Mouse (Mus musculus) midbrain, embryonic 13.5 days (tissue): ENCODE measurements at regions not wholly inside any gene's neighbourhood (a gene's known extent, or its start where the extent isn't known, plus 50 kb on each side); places are given as distances from the start of the nearest gene placed in this dataset.

ENCODE experiments used
- ATAC-seq: fragments of 200-750 bp; cut with Nextera tagmentation; 2 replicates; pipeline ENCODE4 v1.8.0; 2017; ENCODE audit warnings: mild to moderate bottlenecking, moderate TSS enrichment, moderate library complexity
- H3K27ac ChIP-seq: fragments of 300-500 bp; sonication (generic); 2 replicates; pipeline ENCODE4 v1.5.1; 2015; ENCODE audit warnings: inconsistent platforms, mild to moderate bottlenecking, moderate library complexity
- H3K27me3 ChIP-seq: fragments of 300-500 bp; sonication (generic); 2 replicates; pipeline ENCODE4 v1.6.1; 2015; ENCODE audit warnings: mild to moderate bottlenecking, inconsistent platforms
- H3K36me3 ChIP-seq: fragments of 300-500 bp; sonication (generic); 2 replicates; pipeline ENCODE4 v1.6.1; 2015; ENCODE audit warnings: mild to moderate bottlenecking, inconsistent platforms
- H3K4me1 ChIP-seq: fragments of 300-500 bp; sonication (generic); replicated peaks from 2 replicates; pipeline ENCODE4 v1.6.1; 2015; ENCODE audit warnings: inconsistent platforms
- H3K4me2 ChIP-seq: fragments of 300-500 bp; sonication (generic); replicated peaks from 2 replicates; pipeline ENCODE4 v1.6.1; 2015; ENCODE audit warnings: moderate library complexity, mild to moderate bottlenecking, inconsistent platforms
- H3K4me3 ChIP-seq: fragments of 300-500 bp; sonication (generic); replicated peaks from 2 replicates; pipeline ENCODE4 v1.5.1; 2015; ENCODE audit warnings: mild to moderate bottlenecking, inconsistent platforms
- H3K9ac ChIP-seq: fragments of 300-500 bp; sonication (generic); replicated peaks from 2 replicates; pipeline ENCODE4 v1.6.1; 2015; ENCODE audit warnings: mild to moderate bottlenecking, inconsistent platforms
- H3K9me3 ChIP-seq: fragments of 300-500 bp; sonication (generic); 2 replicates; pipeline ENCODE4 v1.6.1; 2016; ENCODE audit warnings: mild to moderate bottlenecking, inconsistent platforms
- WGBS: fragments of 180-500 bp; shearing (Covaris S2); methylation state at CpG from one replicate; pipeline ENCODE4 v1.1.7; 2015; 5-methylcytosine and 5-hydroxymethylcytosine counted together

GRCm38 (mm10) chr7:90030486-90031250 is 49.9 kb upstream of the Eed start:
- 94% methylated on average over 6 of the region's 6 CpGs for WGBS
- Histone ChIP-seq H3K4me2 (no peak overlapping the region), H3K9ac (no peak overlapping the region)

GRCm38 (mm10) chr7:90033086-90033485 is 52.3 kb upstream of the Eed start:
- no peak overlapping the region for H3K4me3 ChIP-seq
- H3K4me2 ChIP-seq, result no peak overlapping the region
- no peaks in the 10 kb centered on the region for H3K9me3 ChIP-seq
- peaks cover 24% of the 10 kb centered on the region for H3K4me1 ChIP-seq
- H3K27me3 ChIP-seq, result no peaks in the 10 kb centered on the region
- no peak overlapping the region for H3K27ac ChIP-seq
- no peaks in the 10 kb centered on the region for H3K36me3 ChIP-seq
- no peak for ATAC-seq
- H3K9ac ChIP-seq, result no peak overlapping the region
- WGBS, result 94% methylated on average over 2 of the region's 2 CpGs

More at GRCm38 (mm10) chr7:90030486-90031250, 49.9 kb upstream of the Eed start:
- ATAC-seq, result no peak
- H3K4me1 ChIP-seq, result peaks cover 24% of the 10 kb centered on the region
- no peak overlapping the region for H3K4me3 ChIP-seq
- no peaks in the 10 kb centered on the region for H3K36me3 ChIP-seq
- H3K27me3 ChIP-seq, result no peaks in the 10 kb centered on the region
- H3K27ac ChIP-seq, result peak overlapping the region; percentile 86
- H3K9me3 ChIP-seq, result no peaks in the 10 kb centered on the region

DNA sequence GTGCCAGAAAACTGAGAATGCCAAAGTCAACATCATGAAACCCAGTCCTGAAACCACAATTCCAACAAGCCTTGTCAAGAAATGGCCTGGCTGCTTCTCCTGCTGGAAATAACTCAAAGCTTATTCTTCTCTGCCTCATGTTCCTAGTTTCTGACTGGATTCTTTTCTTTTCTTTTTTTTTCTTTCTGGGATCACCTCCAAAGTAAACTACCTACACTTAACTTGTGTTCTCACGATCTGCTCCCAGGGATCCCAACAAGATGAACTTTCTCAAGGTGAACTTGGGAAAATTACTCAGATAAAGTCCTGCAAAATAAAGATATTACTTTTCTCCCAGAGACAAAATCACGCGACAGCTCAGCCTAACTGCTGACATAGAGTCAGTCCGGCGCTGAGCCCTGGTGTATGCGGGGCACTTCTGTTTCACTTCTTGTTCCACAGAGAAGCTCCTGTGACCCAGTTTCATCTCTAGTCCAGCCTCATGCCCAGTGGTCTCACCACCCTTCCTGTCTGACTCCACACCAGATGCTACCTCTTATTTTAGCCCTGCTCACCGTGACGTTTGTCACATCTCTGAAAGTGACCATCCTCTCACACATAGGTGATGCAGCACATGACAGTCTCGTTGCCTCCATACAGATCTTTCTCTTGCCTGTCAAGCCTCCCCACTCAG is 53.0 kb upstream of the Eed start:
- ATAC-seq, result no peak
- no peak overlapping the region for H3K4me2 ChIP-seq

GRCm38 (mm10) chr7:90034498-90034897 is 53.7 kb upstream of the Eed start:
- Histone ChIP-seq H3K4me1 (peaks cover 14% of the 10 kb centered on the region), H3K4me3 (no peak overlapping the region), H3K4me2 (no peak overlapping the region), H3K9ac (no peak overlapping the region), H3K9me3 (no peaks in the 10 kb centered on the region), H3K36me3 (no peaks in the 10 kb centered on the region), H3K27ac (no peak overlapping the region), H3K27me3 (no peaks in the 10 kb centered on the region)
- WGBS, result 91% methylated on average over 3 of the region's 3 CpGs
- ATAC-seq, result no peak

More for the DNA sequence above, 53.0 kb upstream of the Eed start:
- Histone ChIP-seq H3K36me3 (no peaks in the 10 kb centered on the region), H3K27ac (no peak overlapping the region), H3K9me3 (no peaks in the 10 kb centered on the region), H3K27me3 (no peaks in the 10 kb centered on the region), H3K4me3 (no peak overlapping the region), H3K9ac (no peak overlapping the region), H3K4me1 (peaks cover 21% of the 10 kb centered on the region)
- WGBS, result 92% methylated on average over 9 of the region's 9 CpGs

- no peak overlapping the region for H3K4me2 ChIP-seq
- 72% methylated on average over 7 of the region's 7 CpGs for WGBS
- no peaks in the 10 kb centered on the region for H3K9me3 ChIP-seq
Observed at GRCm38 (mm10) chr7:90035396-90035795, 54.6 kb upstream of the Eed start.

DNA sequence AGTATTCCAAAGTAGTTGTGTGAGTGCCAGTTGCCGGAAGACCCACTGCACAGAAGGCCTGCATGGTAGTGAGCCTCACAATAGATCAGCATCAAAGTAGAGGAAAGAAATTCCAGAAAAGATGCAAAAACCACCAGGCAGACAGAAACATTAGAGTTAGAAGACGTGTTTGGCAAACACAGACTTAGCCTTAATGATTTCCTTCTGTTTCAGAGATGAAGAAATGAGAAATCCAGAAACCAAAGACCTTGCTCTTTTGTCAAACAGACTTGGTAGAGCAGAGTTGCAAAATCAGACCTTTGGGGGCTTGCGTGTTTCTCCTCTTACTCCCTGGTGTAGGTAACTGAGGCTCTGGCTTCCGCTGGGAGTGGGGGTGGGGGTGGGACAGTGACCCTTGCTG is 57.0 kb upstream of the Eed start:
- no peak overlapping the region for H3K9ac ChIP-seq
- H3K4me2 ChIP-seq, result no peak overlapping the region
- H3K27me3 ChIP-seq, result no peaks in the 10 kb centered on the region
- ATAC-seq, result no peak
- no peaks in the 10 kb centered on the region for H3K36me3 ChIP-seq
- H3K9me3 ChIP-seq, result no peaks in the 10 kb centered on the region
- no peak overlapping the region for H3K27ac ChIP-seq
- H3K4me3 ChIP-seq, result no peak overlapping the region
- 94% methylated on average over 4 of the region's 4 CpGs for WGBS
- peaks cover 15% of the 10 kb centered on the region for H3K4me1 ChIP-seq

More at GRCm38 (mm10) chr7:90035396-90035795, 54.6 kb upstream of the Eed start:
- Histone ChIP-seq H3K27ac (no peak overlapping the region), H3K4me1 (peaks cover 5% of the 10 kb centered on the region), H3K9ac (no peak overlapping the region), H3K36me3 (no peaks in the 10 kb centered on the region), H3K27me3 (no peaks in the 10 kb centered on the region), H3K4me3 (no peak overlapping the region)
- ATAC-seq, result no peak

- H3K4me3 ChIP-seq, result no peak overlapping the region
- H3K9ac ChIP-seq, result no peak overlapping the region
- no peak overlapping the region for H3K4me2 ChIP-seq
- no peak for ATAC-seq
- no peak overlapping the region for H3K27ac ChIP-seq
- no peaks in the 10 kb centered on the region for H3K9me3 ChIP-seq
- H3K36me3 ChIP-seq, result no peaks in the 10 kb centered on the region
- 77% methylated on average over 9 of the region's 9 CpGs for WGBS
- H3K27me3 ChIP-seq, result no peaks in the 10 kb centered on the region
- peaks cover 15% of the 10 kb centered on the region for H3K4me1 ChIP-seq
Observed at GRCm38 (mm10) chr7:90039504-90039903, 58.7 kb upstream of the Eed start.

DNA sequence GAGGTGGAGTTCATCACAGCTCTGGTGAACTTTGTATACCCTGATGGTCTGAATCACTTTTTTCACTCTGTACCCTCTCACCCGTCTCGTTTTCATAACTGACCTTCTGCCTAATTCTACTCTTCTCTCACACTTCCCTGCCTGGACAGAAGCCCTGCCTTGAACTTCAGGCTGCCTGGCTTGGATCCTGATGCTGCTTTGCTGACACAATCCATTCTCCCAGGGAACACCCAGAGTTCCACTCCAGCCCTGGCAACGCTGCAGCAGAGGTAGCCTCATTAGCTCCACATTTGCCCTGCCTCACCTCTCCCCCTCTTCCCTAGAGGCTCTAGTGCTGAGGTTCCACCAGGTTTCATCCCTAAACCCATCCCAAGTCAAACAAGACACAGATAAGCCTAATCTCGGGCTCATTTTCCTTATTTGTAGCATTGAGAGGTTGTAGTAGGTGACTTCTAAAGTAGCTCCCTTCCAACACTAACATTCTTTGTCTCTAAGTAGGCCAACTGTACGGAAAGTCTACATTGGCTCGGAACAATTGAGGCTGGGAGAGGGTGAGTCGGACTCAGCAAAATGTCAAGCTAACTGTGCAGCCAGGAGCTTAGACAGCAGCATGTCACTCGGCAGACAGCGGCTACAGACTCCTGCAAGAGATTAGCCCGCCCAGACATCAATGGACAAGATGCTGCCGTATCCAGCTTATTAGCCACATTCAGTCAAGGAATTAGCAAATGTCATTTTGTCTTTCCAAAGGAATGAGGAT is 60.0 kb upstream of the Eed start:
- 46% methylated on average over 11 of the region's 11 CpGs for WGBS
- no peak overlapping the region for H3K9ac ChIP-seq
- H3K4me1 ChIP-seq, result peaks cover 15% of the 10 kb centered on the region
- no peak overlapping the region for H3K4me2 ChIP-seq
- H3K9me3 ChIP-seq, result no peaks in the 10 kb centered on the region
- ATAC-seq, result no peak
- H3K4me3 ChIP-seq, result no peak overlapping the region
- H3K27ac ChIP-seq, result no peak overlapping the region
- no peaks in the 10 kb centered on the region for H3K27me3 ChIP-seq
- H3K36me3 ChIP-seq, result no peaks in the 10 kb centered on the region

DNA sequence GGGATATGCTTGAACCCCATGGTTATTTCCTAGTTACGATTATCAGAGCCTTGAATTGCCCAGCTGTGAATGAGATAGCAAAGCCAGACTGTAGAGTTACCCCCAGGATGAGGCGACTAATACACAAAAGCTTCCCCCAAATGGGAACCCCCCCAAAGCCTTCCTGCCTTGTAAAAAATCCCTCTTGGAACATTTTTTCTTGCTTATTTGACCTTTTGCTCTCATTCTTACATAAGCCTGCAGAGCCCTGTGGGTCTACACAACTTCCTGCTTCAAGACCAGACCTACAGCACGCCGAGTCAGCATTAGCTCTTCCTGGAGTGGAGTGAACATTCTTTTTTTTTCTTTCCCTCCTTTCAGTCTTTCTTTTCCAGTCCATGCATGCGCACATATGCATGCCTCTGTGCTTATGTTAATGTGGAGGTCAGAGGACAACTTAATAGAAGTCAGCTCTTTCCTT is 60.8 kb upstream of the Eed start:
- Histone ChIP-seq H3K27ac (no peak overlapping the region), H3K9ac (no peak overlapping the region), H3K9me3 (no peaks in the 10 kb centered on the region), H3K36me3 (no peaks in the 10 kb centered on the region), H3K4me1 (peaks cover 15% of the 10 kb centered on the region), H3K4me3 (no peak overlapping the region), H3K27me3 (no peaks in the 10 kb centered on the region), H3K4me2 (no peak overlapping the region)
- 56% methylated on average over 5 of the region's 5 CpGs for WGBS
- no peak for ATAC-seq

DNA sequence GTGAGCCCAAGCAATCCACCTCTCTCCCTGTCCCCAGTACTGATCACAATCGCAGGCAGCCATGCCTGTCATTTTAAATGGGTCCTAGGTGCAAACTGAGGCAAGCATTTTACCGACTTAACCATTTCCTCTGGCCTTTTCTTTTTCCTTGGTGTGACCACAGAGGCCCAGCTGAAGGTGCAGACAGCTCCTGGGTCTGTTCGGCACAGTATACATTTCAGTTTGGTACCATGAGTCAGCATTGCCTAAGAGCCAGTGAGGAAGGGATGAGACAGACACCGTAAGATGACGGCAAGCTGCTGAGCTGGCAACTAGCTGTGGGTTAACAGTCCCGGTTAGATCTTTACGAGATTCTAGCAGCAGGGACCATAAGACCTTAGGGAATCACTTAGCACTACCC is 61.6 kb upstream of the Eed start:
- Histone ChIP-seq H3K36me3 (no peaks in the 10 kb centered on the region), H3K4me2 (no peak overlapping the region), H3K27me3 (no peaks in the 10 kb centered on the region), H3K4me1 (peaks cover 15% of the 10 kb centered on the region), H3K9me3 (no peaks in the 10 kb centered on the region), H3K4me3 (no peak overlapping the region), H3K9ac (no peak overlapping the region), H3K27ac (no peak overlapping the region)
- WGBS, result 88% methylated on average over 7 of the region's 7 CpGs
- no peak for ATAC-seq

DNA sequence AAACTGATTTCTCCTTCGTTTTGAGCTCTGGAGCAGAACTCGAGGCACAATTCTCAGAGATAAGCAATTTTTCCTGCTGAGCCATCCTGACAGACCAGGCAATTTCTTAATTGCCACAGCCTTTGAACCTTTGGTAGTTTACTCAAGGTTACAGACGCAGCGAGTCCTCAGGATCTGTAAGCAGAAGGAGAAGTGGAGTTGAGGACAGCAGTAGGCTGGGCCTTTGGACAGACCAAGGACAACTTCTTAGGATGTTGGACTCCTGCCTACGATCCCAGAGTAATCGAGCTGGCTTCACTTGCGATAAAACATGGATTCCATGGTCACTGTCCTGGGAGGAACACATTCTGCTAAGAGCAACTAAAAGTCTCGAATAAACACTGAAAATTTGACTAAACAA is 62.7 kb upstream of the Eed start:
- no peaks in the 10 kb centered on the region for H3K9me3 ChIP-seq
- WGBS, result 92% methylated on average over 8 of the region's 8 CpGs
- H3K4me3 ChIP-seq, result no peak overlapping the region
- H3K4me1 ChIP-seq, result peaks cover 18% of the 10 kb centered on the region
- no peak overlapping the region for H3K4me2 ChIP-seq
- H3K27ac ChIP-seq, result no peak overlapping the region
- H3K27me3 ChIP-seq, result no peaks in the 10 kb centered on the region
- H3K36me3 ChIP-seq, result no peaks in the 10 kb centered on the region
- ATAC-seq, result no peak
- no peak overlapping the region for H3K9ac ChIP-seq

DNA sequence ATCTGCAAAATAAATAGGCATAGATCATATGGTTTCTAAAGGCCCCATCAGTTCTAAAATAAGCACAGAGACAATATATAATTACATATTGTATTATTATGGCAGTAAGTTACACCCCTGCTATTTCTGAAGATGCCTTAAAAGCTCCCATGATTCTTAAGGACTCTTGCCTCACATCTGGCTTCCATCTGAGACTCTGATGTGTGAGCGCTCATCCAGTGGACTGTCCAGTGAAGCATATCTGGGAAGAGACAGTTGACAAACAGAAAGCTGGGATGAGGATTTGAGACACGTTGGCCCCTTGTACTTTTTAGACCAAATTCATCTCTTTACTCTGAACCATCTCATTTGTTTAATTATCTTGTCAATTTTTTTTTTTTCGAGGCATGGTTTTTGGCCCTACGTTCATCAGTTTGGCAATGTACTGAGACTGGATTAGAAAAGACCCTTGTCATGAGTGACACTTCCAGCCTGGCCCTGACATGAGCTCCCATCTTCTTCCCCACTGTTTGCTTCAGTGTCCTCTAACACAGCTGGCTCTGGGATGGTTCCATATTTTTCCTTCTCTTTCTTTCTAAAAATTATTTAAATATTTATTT is 63.4 kb upstream of the Eed start:
- Histone ChIP-seq H3K9ac (no peak overlapping the region), H3K4me2 (no peak overlapping the region), H3K4me3 (no peak overlapping the region), H3K27me3 (no peaks in the 10 kb centered on the region), H3K36me3 (no peaks in the 10 kb centered on the region), H3K4me1 (peaks cover 18% of the 10 kb centered on the region), H3K9me3 (no peaks in the 10 kb centered on the region), H3K27ac (no peak overlapping the region)
- 86% methylated on average over 4 of the region's 4 CpGs for WGBS
- no peak for ATAC-seq
